Mouse (Mus musculus) hindbrain, embryonic 14.5 days (tissue): ENCODE measurements at regions not wholly inside any gene's neighbourhood (a gene's known extent, or its start where the extent isn't known, plus 50 kb on each side); places are given as distances from the start of the nearest gene placed in this dataset.
"Not testable (repeated sequence)": the region's sequence is repeated elsewhere in the genome, so short reads cannot be mapped to it uniquely, and the experiment has no call there.

Experiments
- ATAC-seq: fragments of 200-750 bp; cut with Nextera tagmentation; 2 replicates; pipeline ENCODE4 v1.8.0; 2017; ENCODE audit warnings: moderate number of reproducible peaks, mild to moderate bottlenecking, moderate TSS enrichment, moderate library complexity; ENCODE audit not compliant: low FRiP score
- DNase-seq: peaks from one replicate; pipeline ENCODE4 v3.0.0-alpha.2; 2015; ENCODE audit warnings: low spot score
- H3K27ac ChIP-seq: fragments of 300-500 bp; sonication (generic); 2 replicates; pipeline ENCODE4 v1.5.1; 2014; ENCODE audit warnings: mild to moderate bottlenecking, moderate library complexity
- H3K27me3 ChIP-seq: fragments of 300-500 bp; sonication (generic); 2 replicates; pipeline ENCODE4 v1.6.1; 2014; ENCODE audit warnings: mild to moderate bottlenecking, low read length, mixed read lengths; ENCODE audit not compliant: control insufficient read depth, insufficient read depth
- H3K36me3 ChIP-seq: fragments of 300-500 bp; sonication (generic); replicated peaks from 2 replicates; pipeline ENCODE4 v1.6.1; 2014; ENCODE audit not compliant: control insufficient read depth, insufficient read depth
- H3K4me1 ChIP-seq: fragments of 300-500 bp; sonication (generic); replicated peaks from 2 replicates; pipeline ENCODE4 v1.6.1; 2014; ENCODE audit warnings: antibody characterized with exemption, low read length, mixed read lengths; ENCODE audit not compliant: control insufficient read depth, insufficient read depth
- H3K4me2 ChIP-seq: fragments of 300-500 bp; sonication (generic); replicated peaks from 2 replicates; pipeline ENCODE4 v1.6.1; 2014; ENCODE audit warnings: mild to moderate bottlenecking, moderate library complexity
- H3K4me3 ChIP-seq: fragments of 300-500 bp; sonication (generic); replicated peaks from 2 replicates; pipeline ENCODE4 v1.5.1; 2014; ENCODE audit warnings: mild to moderate bottlenecking, low read length
- H3K9ac ChIP-seq: fragments of 300-500 bp; sonication (generic); 2 replicates; pipeline ENCODE4 v1.6.1; 2014
- H3K9me3 ChIP-seq: fragments of 300-500 bp; sonication (generic); 2 replicates; pipeline ENCODE4 v1.6.1; 2016; ENCODE audit warnings: low read length; ENCODE audit not compliant: control insufficient read depth
- WGBS: fragments of 180-500 bp; shearing (Covaris S2); extraction: QIAGEN DNeasy Blood & Tissue Kit; methylation state at CpG from one replicate; pipeline ENCODE4 v1.1.7; 2014; 5-methylcytosine and 5-hydroxymethylcytosine counted together

DNA sequence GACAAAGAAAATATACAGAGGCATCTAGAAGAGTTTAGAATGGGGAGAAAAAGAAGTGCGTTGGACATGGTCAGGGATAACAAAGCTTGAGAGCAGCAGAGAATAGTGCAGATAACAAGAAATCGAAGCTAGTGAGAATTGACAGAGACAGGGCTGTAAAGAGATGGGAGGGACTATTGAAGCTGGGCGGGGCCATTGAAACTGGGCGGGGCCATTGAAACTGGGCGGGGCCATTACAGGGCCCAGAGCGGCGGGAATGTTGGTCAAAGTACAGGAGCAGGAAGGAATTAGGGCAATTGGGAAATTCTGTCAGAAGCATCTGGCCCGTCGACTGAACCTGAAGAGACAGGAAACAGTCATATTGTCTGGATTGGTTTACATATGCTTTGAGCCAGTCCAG lies 243.3 kb upstream of the Srek1ip1 start:
- H3K4me2 ChIP-seq, result no peak overlapping the region
- 82% methylated on average over 9 of the region's 9 CpGs for WGBS
- H3K36me3 ChIP-seq, result no peaks in the 10 kb centered on the region
- no peaks in the 10 kb centered on the region; the same call in 1 of the 2 replicates for H3K9me3 ChIP-seq
- H3K9ac ChIP-seq, result no peak overlapping the region
- DNase-seq (no peak), ATAC-seq (no peak)
- no peak overlapping the region for H3K4me3 ChIP-seq
- H3K27me3 ChIP-seq, result no peaks in the 10 kb centered on the region
- no peak overlapping the region for H3K27ac ChIP-seq
- H3K4me1 ChIP-seq, result no peaks in the 10 kb centered on the region

GRCm38 (mm10) chr13:104553329-104553728 lies 239.0 kb upstream of the Srek1ip1 start:
- no peaks in the 10 kb centered on the region for H3K27me3 ChIP-seq
- H3K4me2 ChIP-seq, result no peak overlapping the region
- H3K9ac ChIP-seq, result no peak overlapping the region
- no peaks in the 10 kb centered on the region for H3K9me3 ChIP-seq
- no peaks in the 10 kb centered on the region for H3K4me1 ChIP-seq
- ATAC-seq (no peak), DNase-seq (no peak)
- 91% methylated on average over 3 of the region's 3 CpGs for WGBS
- H3K27ac ChIP-seq, result no peak overlapping the region
- no peak overlapping the region for H3K4me3 ChIP-seq
- H3K36me3 ChIP-seq, result no peaks in the 10 kb centered on the region

- not testable (repeated sequence) for H3K4me1 ChIP-seq, H3K9ac ChIP-seq, H3K27me3 ChIP-seq, H3K27ac ChIP-seq, H3K4me2 ChIP-seq, H3K4me3 ChIP-seq, H3K9me3 ChIP-seq, DNase-seq, H3K36me3 ChIP-seq, ATAC-seq
- WGBS, result 48% methylated on average over 7 of the region's 7 CpGs
These were observed 235.7 kb upstream of the Srek1ip1 start for GRCm38 (mm10) chr13:104556609-104557008.

DNA sequence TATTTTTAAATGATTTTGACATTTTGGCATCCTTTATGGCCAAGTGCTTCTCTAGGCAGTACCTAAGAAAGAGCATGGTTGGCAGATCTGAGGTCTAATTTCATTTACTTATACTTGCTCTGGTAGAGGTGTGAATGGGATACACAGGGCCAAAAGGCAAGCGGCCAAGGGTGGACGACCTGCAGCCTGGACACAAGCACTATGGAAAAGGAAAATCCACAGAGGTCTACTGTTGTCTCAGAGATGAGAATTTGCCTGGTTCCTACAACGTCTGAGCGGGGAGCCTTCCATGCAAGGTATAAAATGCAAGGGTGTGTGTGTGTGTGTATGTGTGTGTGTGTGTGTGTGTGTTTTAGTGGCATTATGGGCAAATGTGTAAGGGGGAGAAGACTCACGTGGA lies 232.4 kb upstream of the Srek1ip1 start:
- H3K4me2 ChIP-seq, result no peak overlapping the region
- ATAC-seq (no peak), DNase-seq (no peak)
- no peak overlapping the region for H3K4me3 ChIP-seq
- no peaks in the 10 kb centered on the region for H3K4me1 ChIP-seq
- 92% methylated on average over 5 of the region's 5 CpGs for WGBS
- no peaks in the 10 kb centered on the region for H3K27me3 ChIP-seq
- H3K9me3 ChIP-seq, result no peaks in the 10 kb centered on the region
- H3K9ac ChIP-seq, result no peak overlapping the region
- no peak overlapping the region for H3K27ac ChIP-seq
- H3K36me3 ChIP-seq, result no peaks in the 10 kb centered on the region

GRCm38 (mm10) chr13:104560500-104561114 lies 231.7 kb upstream of the Srek1ip1 start:
- H3K4me2 ChIP-seq, result no peak overlapping the region

DNA sequence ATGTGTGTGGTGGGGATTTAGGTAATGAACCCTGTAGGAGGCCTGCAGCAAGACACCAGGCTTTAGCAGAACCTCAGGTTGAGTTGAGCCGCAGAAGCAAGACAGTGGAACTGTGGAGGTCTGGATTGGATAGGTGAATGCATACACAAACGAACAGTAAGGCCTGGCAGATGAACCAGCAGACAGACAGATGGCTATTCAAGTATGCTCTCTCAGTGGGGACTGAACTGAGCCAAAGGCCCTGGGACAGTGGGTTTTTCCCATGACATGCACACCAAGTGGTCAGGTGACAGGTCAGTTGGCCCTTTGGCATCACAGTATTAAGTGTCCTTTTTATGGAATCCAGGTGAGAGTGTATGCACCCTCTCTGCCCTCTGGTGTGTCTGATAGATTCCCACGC lies 229.7 kb upstream of the Srek1ip1 start:
- H3K9me3 ChIP-seq, result no peaks in the 10 kb centered on the region
- no peaks in the 10 kb centered on the region for H3K27me3 ChIP-seq
- no peak overlapping the region for H3K27ac ChIP-seq
- H3K4me2 ChIP-seq, result no peak overlapping the region
- no peaks in the 10 kb centered on the region for H3K4me1 ChIP-seq
- H3K4me3 ChIP-seq, result no peak overlapping the region
- H3K36me3 ChIP-seq, result no peaks in the 10 kb centered on the region
- DNase-seq, result no peak
- no peak overlapping the region for H3K9ac ChIP-seq
- no peak for ATAC-seq
- WGBS, result 67% methylated on average over 3 of the region's 3 CpGs

More at GRCm38 (mm10) chr13:104560500-104561114, 231.7 kb upstream of the Srek1ip1 start:
- H3K9me3 ChIP-seq, result no peaks in the 10 kb centered on the region
- H3K36me3 ChIP-seq, result no peaks in the 10 kb centered on the region
- H3K4me1 ChIP-seq, result no peaks in the 10 kb centered on the region
- WGBS, result 58% methylated on average over 15 of the region's 15 CpGs
- no peak for DNase-seq
- no peak overlapping the region for H3K9ac ChIP-seq
- H3K27me3 ChIP-seq, result no peaks in the 10 kb centered on the region
- H3K27ac ChIP-seq, result no peak overlapping the region
- ATAC-seq, result no peak
- no peak overlapping the region for H3K4me3 ChIP-seq

DNA sequence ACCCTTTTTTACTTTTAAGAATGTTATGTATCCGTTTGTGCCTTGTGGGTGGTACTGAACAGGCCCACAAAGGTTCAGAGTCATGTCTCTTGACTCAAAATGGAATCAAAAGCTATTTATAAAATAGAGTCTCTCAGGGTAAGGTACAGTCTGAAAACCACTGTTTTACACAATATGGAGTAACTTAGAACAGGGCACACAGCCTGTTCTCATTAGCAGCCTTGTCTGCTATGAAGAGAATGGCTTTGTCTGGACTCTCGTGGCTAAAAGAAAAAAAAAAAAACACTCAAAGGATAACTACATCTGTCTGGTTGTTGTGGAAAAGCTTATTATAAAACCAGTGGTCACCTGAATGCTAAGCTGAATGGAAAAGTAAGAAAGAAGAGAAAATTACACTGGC lies 229.3 kb upstream of the Srek1ip1 start:
- H3K27ac ChIP-seq, result no peak overlapping the region
- no peak overlapping the region for H3K9ac ChIP-seq
- no peak for ATAC-seq
- DNase-seq, result no peak
- H3K4me1 ChIP-seq, result no peaks in the 10 kb centered on the region
- no peak overlapping the region for H3K4me3 ChIP-seq
- WGBS, result 47% methylated on average over 2 of the region's 2 CpGs
- no peak overlapping the region for H3K4me2 ChIP-seq
- H3K9me3 ChIP-seq, result no peaks in the 10 kb centered on the region
- no peaks in the 10 kb centered on the region for H3K27me3 ChIP-seq
- no peaks in the 10 kb centered on the region for H3K36me3 ChIP-seq

GRCm38 (mm10) chr13:104563889-104564288 lies 228.4 kb upstream of the Srek1ip1 start:
- DNase-seq (no peak), ATAC-seq (no peak)
- Histone ChIP-seq H3K4me1 (no peaks in the 10 kb centered on the region), H3K4me2 (no peak overlapping the region), H3K9me3 (no peaks in the 10 kb centered on the region), H3K9ac (no peak overlapping the region), H3K4me3 (no peak overlapping the region), H3K36me3 (no peaks in the 10 kb centered on the region), H3K27me3 (no peaks in the 10 kb centered on the region), H3K27ac (no peak overlapping the region)
- 33% methylated on average over 7 of the region's 7 CpGs for WGBS

GRCm38 (mm10) chr13:104569765-104570164 lies 222.5 kb upstream of the Srek1ip1 start:
- Histone ChIP-seq H3K4me1 (no peaks in the 10 kb centered on the region), H3K27ac (no peak overlapping the region), H3K9me3 (no peaks in the 10 kb centered on the region), H3K36me3 (no peaks in the 10 kb centered on the region), H3K27me3 (no peaks in the 10 kb centered on the region), H3K4me3 (no peak overlapping the region), H3K4me2 (no peak overlapping the region), H3K9ac (no peak overlapping the region)
- DNase-seq (no peak), ATAC-seq (no peak)
- 64% methylated on average over 6 of the region's 6 CpGs for WGBS

- no peak for ATAC-seq
- 74% methylated on average over 10 of the region's 10 CpGs for WGBS
These were observed 220.0 kb upstream of the Srek1ip1 start for GRCm38 (mm10) chr13:104572236-104572635.

More at GRCm38 (mm10) chr13:104572236-104572635, 220.0 kb upstream of the Srek1ip1 start:
- DNase-seq, result no peak
- H3K27me3 ChIP-seq, result no peaks in the 10 kb centered on the region
- no peak overlapping the region for H3K27ac ChIP-seq
- 0 out of 2 replicates have a peak, but pooled peaks cover 4% of the 10 kb centered on the region for H3K4me1 ChIP-seq
- no peak overlapping the region for H3K4me2 ChIP-seq
- no peaks in the 10 kb centered on the region for H3K36me3 ChIP-seq
- H3K4me3 ChIP-seq, result no peak overlapping the region
- no peaks in the 10 kb centered on the region for H3K9me3 ChIP-seq
- H3K9ac ChIP-seq, result no peak overlapping the region
